Mouse (Mus musculus) liver, embryonic 15.5 days (tissue): ENCODE data around the gene Cotl1. TPM values are rescaled to one million over a fixed set of nuclear protein-coding genes. Genes with fewer than 3 reads are reported as not detected.
A peak's percentile ranks its signal among the peaks of the same experiment; 100 is the strongest.
"Not testable (repeated sequence)": the region's sequence is repeated elsewhere in the genome, so short reads cannot be mapped to it uniquely, and the experiment has no call there.

Source experiments
- ATAC-seq: fragments of 200-750 bp; cut with Nextera tagmentation; 2 replicates; pipeline ENCODE4 v1.8.0; 2017; ENCODE audit warnings: moderate number of reproducible peaks, mild to moderate bottlenecking, moderate library complexity; ENCODE audit not compliant: insufficient read depth
- H3K27ac ChIP-seq: fragments of 300-500 bp; sonication (generic); replicated peaks from 2 replicates; pipeline ENCODE4 v1.5.1; 2015; ENCODE audit warnings: mild to moderate bottlenecking, inconsistent platforms
- H3K27me3 ChIP-seq: fragments of 300-500 bp; sonication (generic); 2 replicates; pipeline ENCODE4 v1.6.1; 2015; ENCODE audit warnings: mild to moderate bottlenecking, inconsistent platforms
- H3K36me3 ChIP-seq: fragments of 300-500 bp; sonication (generic); replicated peaks from 2 replicates; pipeline ENCODE4 v1.6.1; 2015; ENCODE audit warnings: moderate library complexity, mild to moderate bottlenecking, inconsistent platforms
- H3K4me1 ChIP-seq: fragments of 300-500 bp; sonication (generic); replicated peaks from 2 replicates; pipeline ENCODE4 v1.6.1; 2015; ENCODE audit warnings: inconsistent platforms
- H3K4me2 ChIP-seq: fragments of 300-500 bp; sonication (generic); 2 replicates; pipeline ENCODE4 v1.6.1; 2015; ENCODE audit warnings: moderate library complexity, mild to moderate bottlenecking, inconsistent platforms
- H3K4me3 ChIP-seq: fragments of 300-500 bp; sonication (generic); replicated peaks from 2 replicates; pipeline ENCODE4 v1.5.1; 2015; ENCODE audit warnings: mild to moderate bottlenecking, inconsistent platforms
- H3K9ac ChIP-seq: fragments of 300-500 bp; sonication (generic); 2 replicates; pipeline ENCODE4 v1.6.1; 2015; ENCODE audit warnings: moderate library complexity, mild to moderate bottlenecking, inconsistent platforms
- H3K9me3 ChIP-seq: fragments of 300-500 bp; sonication (generic); replicated peaks from 2 replicates; pipeline ENCODE4 v1.6.1; 2016; ENCODE audit warnings: inconsistent platforms
- WGBS: fragments of 180-500 bp; shearing (Covaris S2); methylation state at CpG from one replicate; pipeline ENCODE4 v1.1.7; 2015; ENCODE audit warnings: mixed read lengths; ENCODE audit not compliant: insufficient replicate concordance; 5-methylcytosine and 5-hydroxymethylcytosine counted together
- polyA plus RNA-seq: library from polyadenylated mRNA; unstranded; fragments of >200 nt; fragmentation: Nextera tagmentation; extraction: Ambion mirVana; gene quantifications from 2 replicates; pipeline ENCODE4 v1.2.1, GENCODE M21; 2015

Gene Cotl1
- polyA plus RNA-seq, 1 experiment from 2014 or later = 33.3 TPM

GRCm38 (mm10) chr8:119861706-119862389, 21.5 kb upstream of the Cotl1 start, which contains the start of gene Klhl36:
Klhl36 (plus strand) TSS chr8:119862266.
- Histone ChIP-seq H3K27ac (peak within 1 kb of the TSS; percentile 65), H3K9me3 (no peaks in the 10 kb centered on the region), H3K27me3 (peaks cover 12% of the 10 kb centered on the region; the same call in 1 of the 2 replicates), H3K4me3 (peak within 1 kb of the TSS; percentile 71), H3K9ac (peak within 1 kb of the TSS; percentile 72), H3K36me3 (no peaks in the 10 kb centered on the region), H3K4me2 (peak within 1 kb of the TSS; percentile 92), H3K4me1 (peaks cover 22% of the 10 kb centered on the region)
- peak; percentile 95 for ATAC-seq
- under 1% methylated on average over 35 of the region's 35 CpGs for WGBS

- Histone ChIP-seq H3K27me3 (peaks cover 6% of the 10 kb centered on the region; the same call in 1 of the 2 replicates), H3K9ac (no peak overlapping the region), H3K4me1 (peaks cover 18% of the 10 kb centered on the region), H3K36me3 (no peaks in the 10 kb centered on the region), H3K4me3 (no peak overlapping the region), H3K9me3 (no peaks in the 10 kb centered on the region), H3K27ac (no peak overlapping the region), H3K4me2 (no peak overlapping the region)
- no peak for ATAC-seq
- WGBS = 26% methylated on average over 6 of the region's 6 CpGs
These were observed 17.4 kb upstream of the Cotl1 start for GRCm38 (mm10) chr8:119857767-119858166.

- H3K9me3 ChIP-seq = no peaks in the 10 kb centered on the region
- H3K36me3 ChIP-seq = no peaks in the 10 kb centered on the region
- H3K9ac ChIP-seq = no peak overlapping the region
- ATAC-seq = no peak
- H3K4me1 ChIP-seq = peaks cover 5% of the 10 kb centered on the region; the same call in 1 of the 2 replicates
- no peak overlapping the region for H3K4me2 ChIP-seq
- no peak overlapping the region for H3K4me3 ChIP-seq
- no peak overlapping the region for H3K27ac ChIP-seq
- 55% methylated on average over 5 of the region's 5 CpGs for WGBS
- H3K27me3 ChIP-seq = peaks cover 5% of the 10 kb centered on the region; the same call in 1 of the 2 replicates
These were observed 15.3 kb upstream of the Cotl1 start for GRCm38 (mm10) chr8:119855656-119856055.

- H3K4me1 ChIP-seq = peaks cover 5% of the 10 kb centered on the region; the same call in 1 of the 2 replicates
- 55% methylated on average over 5 of the region's 5 CpGs for WGBS
- no peak overlapping the region for H3K4me3 ChIP-seq
- H3K27me3 ChIP-seq = no peaks in the 10 kb centered on the region
- H3K36me3 ChIP-seq = no peaks in the 10 kb centered on the region
- ATAC-seq = no peak
- H3K9ac ChIP-seq = no peak overlapping the region
- no peak overlapping the region for H3K4me2 ChIP-seq
- H3K27ac ChIP-seq = no peak overlapping the region
- H3K9me3 ChIP-seq = no peaks in the 10 kb centered on the region
These were observed 13.7 kb upstream of the Cotl1 start for GRCm38 (mm10) chr8:119854035-119854434.

GRCm38 (mm10) chr8:119853521-119853920, 13.2 kb upstream of the Cotl1 start:
- H3K4me1 ChIP-seq = peaks cover 5% of the 10 kb centered on the region; the same call in 1 of the 2 replicates
- H3K36me3 ChIP-seq = no peaks in the 10 kb centered on the region
- ATAC-seq = no peak
- H3K9ac ChIP-seq = no peak overlapping the region
- H3K4me2 ChIP-seq = no peak overlapping the region
- H3K9me3 ChIP-seq = no peaks in the 10 kb centered on the region
- H3K27ac ChIP-seq = no peak overlapping the region
- H3K4me3 ChIP-seq = no peak overlapping the region
- H3K27me3 ChIP-seq = no peaks in the 10 kb centered on the region
- 46% methylated on average over 8 of the region's 8 CpGs for WGBS

- Histone ChIP-seq H3K9me3 (no peaks in the 10 kb centered on the region), H3K4me3 (no peak overlapping the region), H3K4me2 (no peak overlapping the region), H3K27me3 (peaks cover 20% of the 10 kb centered on the region), H3K36me3 (no peaks in the 10 kb centered on the region), H3K4me1 (no peaks in the 10 kb centered on the region), H3K9ac (no peak overlapping the region), H3K27ac (no peak overlapping the region)
- WGBS = 56% methylated on average over 16 of the region's 16 CpGs
- ATAC-seq = no peak
These were observed 7.0 kb upstream of the Cotl1 start for GRCm38 (mm10) chr8:119847232-119847922.

GRCm38 (mm10) chr8:119845741-119846140, 5.4 kb upstream of the Cotl1 start:
- not testable (repeated sequence) for H3K4me2 ChIP-seq, H3K36me3 ChIP-seq, ATAC-seq, H3K4me3 ChIP-seq, H3K27ac ChIP-seq, H3K9ac ChIP-seq, H3K9me3 ChIP-seq
- H3K27me3 ChIP-seq = peaks cover 20% of the 10 kb centered on the region
- 65% methylated on average over 7 of the region's 7 CpGs for WGBS
- H3K4me1 ChIP-seq = peaks cover 11% of the 10 kb centered on the region

GRCm38 (mm10) chr8:119844577-119844976, 4.2 kb upstream of the Cotl1 start:
- H3K4me1 ChIP-seq = peaks cover 23% of the 10 kb centered on the region
- no peak overlapping the region for H3K27ac ChIP-seq
- H3K9ac ChIP-seq = no peak overlapping the region
- H3K4me3 ChIP-seq = no peak overlapping the region
- WGBS = 41% methylated on average over 8 of the region's 8 CpGs
- H3K36me3 ChIP-seq = no peaks in the 10 kb centered on the region
- ATAC-seq = no peak
- peaks cover 27% of the 10 kb centered on the region for H3K27me3 ChIP-seq
- H3K9me3 ChIP-seq = no peaks in the 10 kb centered on the region
- H3K4me2 ChIP-seq = no peak overlapping the region

- Histone ChIP-seq H3K4me3 (no peak overlapping the region), H3K4me2 (no peak overlapping the region), H3K4me1 (peaks cover 31% of the 10 kb centered on the region), H3K27me3 (peaks cover 39% of the 10 kb centered on the region), H3K9me3 (no peaks in the 10 kb centered on the region), H3K27ac (no peak overlapping the region), H3K36me3 (no peaks in the 10 kb centered on the region), H3K9ac (no peak overlapping the region)
- 2% methylated on average over 4 of the region's 4 CpGs for WGBS
- no peak for ATAC-seq
These were observed 3.1 kb upstream of the Cotl1 start for GRCm38 (mm10) chr8:119843444-119843843.

- Histone ChIP-seq H3K9me3 (no peaks in the 10 kb centered on the region), H3K36me3 (no peaks in the 10 kb centered on the region), H3K4me2 (peak overlapping the region; percentile 91), H3K4me3 (peak overlapping the region; percentile 66), H3K4me1 (peaks cover 48% of the 10 kb centered on the region), H3K27ac (peak overlapping the region; percentile 45; the same call in 1 of the 2 replicates), H3K27me3 (peaks cover 47% of the 10 kb centered on the region), H3K9ac (peak overlapping the region; percentile 39; the same call in 1 of the 2 replicates)
- 14% methylated on average over 8 of the region's 8 CpGs for WGBS
- ATAC-seq = peak; percentile 19; the same call in 1 of the 2 replicates
These were observed 614 bp upstream of the Cotl1 start for GRCm38 (mm10) chr8:119840905-119841411.

- H3K4me2 ChIP-seq = peak overlapping the region; percentile 91
- H3K4me1 ChIP-seq = peaks cover 51% of the 10 kb centered on the region
- H3K4me3 ChIP-seq = peak overlapping the region; percentile 66
- H3K27me3 ChIP-seq = peaks cover 36% of the 10 kb centered on the region
- ATAC-seq = no peak
- no peaks in the 10 kb centered on the region for H3K36me3 ChIP-seq
- H3K9ac ChIP-seq = peak overlapping the region; percentile 69
- H3K27ac ChIP-seq = peak overlapping the region; percentile 51; the same call in 1 of the 2 replicates
- WGBS = 18% methylated on average over 14 of the region's 14 CpGs
- no peaks in the 10 kb centered on the region for H3K9me3 ChIP-seq
These were observed 824 bp downstream of the Cotl1 start for GRCm38 (mm10) chr8:119839419-119840021.
